Mouse (Mus musculus): Measurements from ENCODE around the gene Tbc1d8. TPM values are rescaled to one million over a fixed set of nuclear protein-coding genes. Genes with fewer than 3 reads are reported as not detected.

Gene Tbc1d8
- total RNA-seq, 2 experiments from 2014 or later = 5.6 to 6.3 TPM

DNA sequence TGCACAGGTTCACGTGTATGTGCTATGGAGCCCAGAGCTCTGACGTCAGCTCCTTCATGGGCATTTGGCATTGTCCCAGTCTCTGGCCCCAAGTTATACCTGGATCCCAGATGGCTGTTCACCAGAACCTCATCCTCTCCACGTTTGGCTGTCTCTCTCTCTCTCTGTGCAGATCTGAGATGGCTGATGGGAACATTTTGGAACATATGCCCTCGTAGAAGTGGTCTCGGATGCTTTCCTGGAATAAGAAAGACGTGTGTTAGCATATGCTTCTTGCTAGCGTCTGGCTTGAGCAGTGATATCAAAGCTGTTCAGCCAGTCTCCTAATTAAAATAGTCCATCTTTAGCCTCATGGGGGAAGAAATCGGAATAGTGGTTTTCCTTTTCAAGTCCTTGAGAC lies 141.8 kb downstream of the Tbc1d8 start:
- intact Hi-C loops (cut with DNase I) = loop anchor here (5.0 kb wide), 1 partner anchor 124 kb away; no protein-coding TSS in a partner anchor
- DNase-seq (ENCODE audit: low spot score) = no peak

DNA sequence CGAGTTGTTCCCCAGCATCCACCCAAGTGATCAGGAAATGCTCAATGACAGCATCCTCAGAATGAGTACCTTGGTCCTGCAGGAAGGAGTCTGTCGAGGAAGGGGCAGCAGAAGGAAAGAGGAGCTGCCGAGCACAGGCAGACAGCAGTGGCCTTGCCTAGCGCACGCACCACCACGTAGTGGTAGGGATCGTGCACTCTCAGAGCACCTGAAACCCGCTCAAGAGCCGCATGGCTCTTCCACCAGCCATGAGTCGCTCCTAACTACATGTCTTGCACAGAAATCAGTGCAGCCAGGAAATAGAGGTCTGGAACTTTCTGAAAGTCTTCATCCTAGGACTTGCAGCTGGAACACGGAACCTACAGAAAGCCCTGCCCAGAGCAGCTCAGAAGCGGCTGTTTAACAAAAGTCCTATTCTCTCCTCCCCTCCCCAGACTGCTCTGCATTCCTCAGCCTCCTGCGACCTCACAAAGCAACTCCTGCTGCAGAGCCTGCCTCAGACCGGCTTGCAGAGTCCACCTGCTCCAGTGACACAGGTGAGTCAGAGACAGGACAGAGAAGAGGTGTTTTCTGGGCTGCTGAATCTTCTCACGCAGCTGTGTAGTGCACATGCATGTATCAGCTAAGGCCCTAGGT lies 142.9 kb downstream of the Tbc1d8 start:
- no peak for DNase-seq (ENCODE audit: low spot score)
- intact Hi-C loops (cut with DNase I) = loop anchor here (5.0 kb wide), 1 partner anchor 123 kb away; no protein-coding TSS in a partner anchor

DNA sequence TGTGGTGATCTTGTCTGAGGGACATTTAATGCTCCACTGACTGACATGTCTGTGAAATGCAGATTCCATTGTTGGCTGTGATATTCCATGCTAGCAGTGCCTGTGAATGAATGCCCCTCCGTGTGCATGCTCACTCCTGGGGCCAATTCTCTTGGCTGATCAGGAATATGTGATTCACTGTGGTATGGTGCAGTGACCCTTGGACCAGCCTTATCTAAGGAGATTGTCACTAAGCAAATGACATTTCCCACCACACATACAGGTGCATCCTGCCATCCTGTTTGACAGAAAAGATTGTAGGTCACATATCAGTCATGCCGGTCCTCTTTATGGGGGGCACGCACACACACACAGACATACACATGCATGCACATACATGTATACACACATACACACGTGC lies 146.1 kb downstream of the Tbc1d8 start:
- intact Hi-C loops (cut with DNase I) = loop anchor here (5.0 kb wide), 1 partner anchor 135 kb away; no protein-coding TSS in a partner anchor
- no peak for DNase-seq (ENCODE audit: low spot score)

DNA sequence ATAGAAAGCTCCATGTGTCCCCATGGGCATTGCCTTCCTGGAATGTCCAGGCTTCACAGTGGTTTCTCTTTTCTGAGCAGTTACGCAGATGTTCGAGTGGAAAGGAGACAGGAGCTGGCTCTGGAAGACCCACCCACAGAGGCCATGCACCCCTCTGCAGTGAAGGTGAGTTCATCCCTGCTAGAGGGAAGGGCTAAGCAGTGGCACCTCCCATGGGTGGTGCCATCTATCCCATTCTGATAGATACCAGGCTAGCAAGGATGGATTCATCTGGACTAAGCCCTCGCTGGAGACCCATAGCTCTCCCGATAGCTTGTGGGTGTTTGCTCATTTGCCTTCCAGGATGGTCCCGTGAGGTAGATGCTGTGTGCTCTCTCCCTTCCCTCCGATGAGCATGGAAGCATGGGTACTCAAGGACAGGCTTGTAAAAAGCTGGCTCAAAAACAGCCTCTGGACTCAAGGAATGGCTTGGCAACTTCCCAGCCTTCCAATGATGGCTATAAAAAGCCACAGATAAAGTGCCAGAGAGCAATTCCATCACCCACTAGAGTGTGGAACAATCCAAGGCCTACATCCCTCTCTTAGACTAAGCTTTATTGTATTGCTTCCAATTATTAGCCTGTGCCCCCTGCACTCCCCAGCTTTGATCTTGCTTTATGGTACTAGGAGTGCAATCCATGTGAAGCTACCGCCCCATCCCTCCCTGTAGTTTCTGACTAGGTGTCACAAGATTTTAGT lies 147.5 kb downstream of the Tbc1d8 start:
- DNase-seq (ENCODE audit: low spot score) = no peak
- intact Hi-C loops (cut with DNase I) = loop anchor here (5.0 kb wide), 1 partner anchor 134 kb away; no protein-coding TSS in a partner anchor

DNA sequence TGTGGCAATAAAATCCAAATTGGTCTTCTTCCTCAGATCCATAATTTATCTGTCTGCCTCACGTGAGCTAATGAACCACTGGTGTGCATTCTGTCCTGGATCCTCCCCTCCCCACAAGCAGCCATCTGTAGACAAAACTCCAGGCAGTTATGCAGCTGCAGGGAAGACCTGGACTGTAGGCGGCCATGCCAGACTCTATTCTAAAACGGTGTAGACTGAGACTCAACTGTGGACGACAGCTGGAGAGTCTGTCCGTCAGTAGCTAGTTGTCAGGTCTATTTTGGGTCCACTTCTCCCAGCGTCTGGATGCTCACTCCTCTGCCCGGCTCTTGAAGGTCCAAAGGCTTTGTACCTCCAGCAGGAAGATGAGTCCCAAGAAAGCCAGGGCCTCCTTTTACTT lies 151.0 kb downstream of the Tbc1d8 start:
- intact Hi-C loops (cut with DNase I) = loop anchor here (5.0 kb wide), 1 partner anchor 40 kb away; no protein-coding TSS in a partner anchor
- no peak for DNase-seq (ENCODE audit: low spot score)

DNA sequence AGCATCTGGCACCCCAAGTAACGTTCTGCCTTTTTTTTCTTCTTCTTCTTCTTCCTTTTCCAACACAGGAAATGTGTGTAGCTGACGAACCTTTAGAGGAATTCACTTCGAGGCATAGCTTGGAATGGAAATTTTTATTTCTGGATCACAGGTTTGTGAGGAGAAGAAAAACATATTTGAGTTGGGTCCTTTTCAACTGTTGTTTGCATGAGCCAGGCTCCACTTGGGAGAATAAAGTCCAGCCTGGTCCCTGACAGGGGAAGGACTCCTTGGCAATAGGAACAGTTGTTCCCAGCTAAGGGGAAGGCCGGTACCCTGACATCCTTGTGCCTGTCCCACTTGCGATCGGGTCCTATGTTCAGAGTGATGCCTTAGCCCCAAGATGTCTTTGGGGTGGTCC lies 153.3 kb downstream of the Tbc1d8 start:
- intact Hi-C loops (cut with DNase I) = loop anchor here (5.0 kb wide), 1 partner anchor 38 kb away; no protein-coding TSS in a partner anchor
- no peak for DNase-seq (ENCODE audit: low spot score)

DNA sequence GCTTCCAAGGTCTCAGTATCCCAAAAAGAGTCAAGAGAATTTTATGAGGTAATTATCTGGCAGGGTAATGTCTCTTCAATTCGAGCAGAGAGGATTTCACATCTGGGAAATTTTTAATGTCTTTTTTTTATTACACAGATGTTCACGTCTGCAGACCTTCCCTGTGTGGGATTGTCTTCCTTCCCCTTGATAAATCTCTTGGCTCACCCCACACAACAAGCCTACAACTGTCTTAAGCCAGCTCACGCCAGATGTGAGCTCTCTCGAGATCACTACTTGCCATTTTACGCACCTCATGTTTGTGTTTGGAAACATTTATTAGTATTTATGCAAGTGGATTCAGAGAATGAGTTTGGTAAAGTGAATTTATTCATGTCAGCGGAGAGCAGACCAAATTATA lies 156.6 kb downstream of the Tbc1d8 start:
- intact Hi-C loops (cut with DNase I) = no loop called here
- no peak for DNase-seq (ENCODE audit: low spot score)

Other genes starting within 250 kb of the Tbc1d8 start
- 100 to 1,000 TPM; 552 to 590 TPM for gene Rpl31, start 110.9 kb downstream of the Tbc1d8 start, total RNA-seq (2021)
- gene Cnot11, start 56.2 kb upstream of the Tbc1d8 start, total RNA-seq (2021) = 10 to 100 TPM; 12.9 to 14.7 TPM
- 1 to 10 TPM; 7.5 to 9.5 TPM for gene Rnf149, start 98.7 kb upstream of the Tbc1d8 start, total RNA-seq (2021)
- not detected for gene Creg2, start 172.7 kb upstream of the Tbc1d8 start, total RNA-seq (2021)
- under 1 TPM; 0.34 to 0.36 TPM for gene Rfx8, start 242.2 kb upstream of the Tbc1d8 start, total RNA-seq (2021)

All from heart, postnatal 25 days (tissue).